Mouse (Mus musculus): Measurements from ENCODE around the gene Optn.

Optn gene

GRCm38 (mm10) chr2:5029808-5030207, 34.0 kb downstream of the Optn start:
- DNase-seq (ENCODE audit: low spot score), result no peak

DNA sequence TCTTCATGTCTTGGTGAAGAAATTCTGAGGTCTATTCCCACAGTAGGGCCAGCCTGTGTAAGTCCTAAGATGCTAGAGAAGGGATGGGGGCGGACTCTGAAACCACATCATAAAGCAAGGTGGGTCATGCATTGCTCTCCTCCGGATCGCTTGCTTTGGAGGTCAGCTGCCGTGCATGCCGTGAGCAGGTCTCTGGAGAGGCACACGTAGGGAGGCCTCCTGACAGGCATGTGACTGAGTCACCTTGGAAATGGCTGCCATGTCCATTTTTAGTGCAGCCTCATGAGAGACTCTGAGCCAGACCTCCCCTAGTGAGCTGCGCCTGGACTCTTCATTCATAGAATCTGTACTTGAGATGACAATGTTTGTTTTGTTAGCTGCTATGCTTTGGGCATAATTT, 35.8 kb downstream of the Optn start:
- no peak for DNase-seq (ENCODE audit: low spot score)

DNA sequence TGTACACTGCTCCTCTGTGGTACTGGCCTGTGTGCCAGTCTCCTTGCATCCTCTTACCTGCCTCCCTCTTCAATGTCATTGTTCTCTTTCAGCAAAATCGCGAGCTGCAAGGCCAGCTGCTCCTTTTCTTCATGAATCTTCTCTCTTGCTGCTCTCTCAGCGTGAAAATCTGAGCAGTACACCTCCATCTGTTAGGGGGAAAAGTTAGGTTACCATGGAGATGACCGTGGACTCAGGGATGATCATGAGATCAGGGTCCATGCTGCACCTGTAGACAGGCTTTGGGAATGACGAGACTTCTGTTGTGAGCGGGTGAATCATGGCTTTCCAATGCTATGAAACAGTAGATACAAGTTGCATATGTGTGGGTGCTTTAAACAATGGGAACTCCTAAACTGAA, 36.8 kb downstream of the Optn start:
- no peak for DNase-seq (ENCODE audit: low spot score)

DNA sequence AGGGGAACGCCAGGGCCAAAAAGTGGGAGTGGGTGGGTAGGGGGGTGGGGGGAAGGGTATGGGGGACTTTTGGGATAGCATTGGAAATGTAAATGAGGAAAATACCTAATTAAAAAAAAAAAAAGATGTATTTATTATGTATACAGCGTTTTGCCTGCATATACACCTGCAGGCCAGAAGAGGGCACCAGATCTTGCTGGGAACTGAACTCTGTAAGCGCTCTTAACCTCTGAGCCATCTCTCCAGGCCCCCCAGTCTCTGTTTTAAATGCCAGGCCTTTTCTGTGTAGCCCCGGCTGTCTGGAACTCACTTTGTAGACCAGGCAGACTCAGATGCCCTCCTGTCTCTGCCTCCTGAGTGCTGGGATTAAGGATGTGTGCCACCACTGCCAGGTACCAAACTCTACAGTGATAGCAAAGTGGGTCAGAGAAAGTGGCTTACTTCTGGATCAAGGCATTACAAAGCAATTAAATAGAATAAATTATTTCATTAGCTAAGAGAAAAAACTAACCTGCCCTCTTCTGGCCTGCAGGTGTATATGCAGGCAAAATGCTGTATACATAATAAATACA, 38.6 kb downstream of the Optn start:
- DNase-seq (ENCODE audit: low spot score), result no peak

- DNase-seq (ENCODE audit: low spot score), result no peak
Measured at GRCm38 (mm10) chr2:5023699-5024399, 40.0 kb downstream of the Optn start.

DNA sequence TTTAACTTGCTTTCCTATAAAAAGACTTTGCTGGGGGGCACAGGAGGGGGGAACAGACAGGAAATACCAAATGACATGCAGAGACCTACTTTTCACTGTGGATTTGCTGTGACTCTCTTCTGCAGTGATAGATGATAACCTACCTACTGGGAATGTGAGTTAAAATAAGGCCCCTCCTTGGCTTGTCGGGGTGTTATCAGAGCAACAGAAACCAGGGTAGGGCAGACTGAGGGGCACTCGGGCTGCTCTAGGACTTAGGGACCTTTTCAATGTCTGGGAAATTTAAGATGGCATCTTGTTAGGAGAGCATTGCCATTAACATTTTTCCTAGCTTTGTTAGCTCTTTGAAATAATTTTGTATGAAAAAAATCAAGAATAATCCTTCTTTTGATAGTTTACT, 40.6 kb downstream of the Optn start:
- DNase-seq (ENCODE audit: low spot score), result no peak

DNA sequence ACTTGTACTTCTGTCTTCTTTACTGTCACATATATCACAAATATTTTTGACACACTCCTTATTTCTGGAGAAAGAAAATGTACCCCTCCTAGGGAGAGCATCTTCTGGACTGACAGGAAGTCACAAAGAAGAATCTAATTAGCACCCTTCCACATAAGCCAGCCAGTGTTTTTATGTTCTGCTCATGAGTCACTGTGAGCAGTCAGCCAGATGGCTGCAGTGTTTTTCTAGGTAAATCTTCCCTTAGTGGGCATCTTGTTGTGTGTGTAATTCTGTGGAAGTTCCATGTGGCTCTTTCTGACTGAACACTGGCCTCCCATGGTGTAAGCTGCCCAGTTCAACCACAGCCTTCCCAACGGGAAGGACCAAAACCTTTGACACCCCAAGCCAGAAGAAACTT, 44.1 kb downstream of the Optn start:
- DNase-seq (ENCODE audit: low spot score), result no peak

DNA sequence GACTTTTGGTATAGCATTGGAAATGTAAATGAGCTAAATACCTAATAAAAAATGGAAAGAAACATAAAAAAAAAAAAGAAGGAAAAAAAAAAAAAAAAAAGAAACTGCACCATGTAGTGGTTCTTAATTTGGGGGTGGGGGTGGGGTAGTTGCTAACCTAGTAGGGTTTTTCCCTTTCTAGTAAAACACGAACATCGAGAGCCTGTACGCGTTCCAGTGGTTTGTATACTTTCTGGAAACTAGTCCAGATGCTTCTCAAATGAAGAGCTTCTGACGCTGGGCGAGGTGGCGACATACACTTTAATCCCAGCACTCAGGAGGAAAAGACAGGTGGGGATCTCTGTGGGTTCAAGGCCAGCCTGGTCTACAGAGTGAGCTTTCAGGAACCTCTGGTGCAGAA, 46.9 kb downstream of the Optn start:
- no peak for DNase-seq (ENCODE audit: low spot score)

GRCm38 (mm10) chr2:5015527-5015926, 48.3 kb downstream of the Optn start:
- no peak for DNase-seq (ENCODE audit: low spot score)

- no peak for DNase-seq (ENCODE audit: low spot score)
Measured at GRCm38 (mm10) chr2:5014616-5015015, 49.2 kb downstream of the Optn start.

DNA sequence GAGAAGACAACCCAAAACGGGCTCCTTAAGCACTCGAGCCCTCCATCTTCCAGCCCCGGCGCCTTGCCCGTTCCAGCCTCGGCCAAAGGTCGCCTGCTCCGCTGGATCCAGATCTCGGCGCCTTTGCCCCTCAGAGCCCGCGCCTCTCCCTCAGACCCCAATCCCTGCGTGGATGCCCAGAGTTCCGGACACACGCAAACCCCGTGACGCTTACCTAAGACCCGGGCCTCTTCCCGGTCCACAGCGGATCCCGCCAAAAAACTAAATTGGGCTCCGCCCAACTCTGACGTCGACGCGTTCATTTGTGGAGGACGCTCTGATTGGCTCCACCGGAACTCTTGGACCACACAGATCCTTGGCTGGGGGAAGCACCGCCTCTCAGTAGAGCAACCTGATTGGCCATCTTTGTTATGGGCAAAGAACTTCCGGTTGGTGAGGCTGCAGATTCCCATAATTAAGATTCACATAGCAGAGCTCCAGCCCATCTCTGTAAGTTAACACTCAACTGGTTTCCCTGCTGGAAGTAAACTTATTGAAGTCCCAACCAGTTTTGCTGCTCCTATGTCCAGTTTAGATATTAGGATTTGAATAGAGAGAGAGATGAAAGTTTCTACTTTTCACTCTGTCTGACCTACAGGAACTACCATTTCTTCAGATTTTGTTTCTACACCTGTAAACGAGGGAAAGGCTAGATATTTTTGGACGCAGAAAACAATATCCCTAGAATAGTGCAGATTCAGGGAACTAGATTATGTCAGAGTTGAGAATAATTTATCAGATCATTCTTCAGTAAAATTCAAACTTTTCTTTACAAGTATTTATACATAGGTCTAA, 51.1 kb downstream of the Optn start, which contains the start of gene Mcm10:
Gene Mcm10, minus strand, starts transcription at position 301 of the 834 bp plus-strand sequence.
- peak; percentile 88 for DNase-seq (ENCODE audit: low spot score)

GRCm38 (mm10) chr2:5011898-5012490, 51.9 kb downstream of the Optn start:
- DNase-seq (ENCODE audit: low spot score), result no peak

- DNase-seq (ENCODE audit: low spot score), result no peak
Measured at GRCm38 (mm10) chr2:5007107-5007506, 56.7 kb downstream of the Optn start.

GRCm38 (mm10) chr2:5001266-5001665, 62.6 kb downstream of the Optn start:
- DNase-seq (ENCODE audit: low spot score), result no peak

GRCm38 (mm10) chr2:4998905-4999304, 64.9 kb downstream of the Optn start:
- DNase-seq (ENCODE audit: low spot score), result no peak

GRCm38 (mm10) chr2:4996421-4996824, 67.4 kb downstream of the Optn start:
- no peak for DNase-seq (ENCODE audit: low spot score)

- no peak for DNase-seq (ENCODE audit: low spot score)
Measured at GRCm38 (mm10) chr2:4995646-4996045, 68.2 kb downstream of the Optn start.

DNA sequence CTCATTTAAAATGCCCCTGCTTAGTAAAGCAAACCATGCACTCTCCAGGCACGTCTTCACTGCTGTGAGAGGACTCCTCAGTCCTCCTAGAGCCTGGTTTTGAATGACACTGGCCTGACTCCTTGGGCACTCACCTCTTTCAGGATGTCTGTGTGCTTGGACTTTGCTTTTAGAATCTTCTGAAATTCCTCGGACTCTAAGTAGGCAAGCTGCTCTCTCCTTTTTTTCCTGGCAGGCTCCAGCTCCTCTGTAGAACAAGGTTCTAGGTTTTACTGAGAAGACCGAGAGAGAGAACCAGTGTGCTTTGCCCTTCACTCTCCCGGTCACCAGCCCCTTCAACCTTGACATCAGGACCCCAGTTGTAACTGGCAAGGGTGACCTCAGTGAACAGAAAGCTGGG, 69.4 kb downstream of the Optn start:
- DNase-seq (ENCODE audit: low spot score), result no peak

DNA sequence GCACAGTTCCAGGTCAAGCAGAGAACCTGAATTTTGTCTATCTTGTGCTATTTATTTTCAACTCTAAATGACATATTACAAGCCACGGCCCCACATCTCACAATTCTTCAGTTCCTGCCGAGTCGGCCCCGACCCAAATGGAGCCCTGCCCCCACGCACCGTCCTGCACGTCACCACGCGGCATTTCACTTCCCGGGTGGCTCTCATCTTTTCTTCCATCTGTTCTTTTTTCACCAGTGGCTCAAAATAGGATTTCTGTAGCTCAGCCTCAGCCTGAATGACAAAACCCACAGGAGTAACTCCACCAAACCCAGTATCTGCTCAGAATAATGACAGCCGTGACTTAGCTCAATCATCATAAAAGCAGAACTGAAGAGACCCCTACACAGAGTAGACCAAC, 70.3 kb downstream of the Optn start:
- no peak for DNase-seq (ENCODE audit: low spot score)

GRCm38 (mm10) chr2:4988826-4989424, 74.9 kb downstream of the Optn start:
- DNase-seq (ENCODE audit: low spot score), result no peak

DNA sequence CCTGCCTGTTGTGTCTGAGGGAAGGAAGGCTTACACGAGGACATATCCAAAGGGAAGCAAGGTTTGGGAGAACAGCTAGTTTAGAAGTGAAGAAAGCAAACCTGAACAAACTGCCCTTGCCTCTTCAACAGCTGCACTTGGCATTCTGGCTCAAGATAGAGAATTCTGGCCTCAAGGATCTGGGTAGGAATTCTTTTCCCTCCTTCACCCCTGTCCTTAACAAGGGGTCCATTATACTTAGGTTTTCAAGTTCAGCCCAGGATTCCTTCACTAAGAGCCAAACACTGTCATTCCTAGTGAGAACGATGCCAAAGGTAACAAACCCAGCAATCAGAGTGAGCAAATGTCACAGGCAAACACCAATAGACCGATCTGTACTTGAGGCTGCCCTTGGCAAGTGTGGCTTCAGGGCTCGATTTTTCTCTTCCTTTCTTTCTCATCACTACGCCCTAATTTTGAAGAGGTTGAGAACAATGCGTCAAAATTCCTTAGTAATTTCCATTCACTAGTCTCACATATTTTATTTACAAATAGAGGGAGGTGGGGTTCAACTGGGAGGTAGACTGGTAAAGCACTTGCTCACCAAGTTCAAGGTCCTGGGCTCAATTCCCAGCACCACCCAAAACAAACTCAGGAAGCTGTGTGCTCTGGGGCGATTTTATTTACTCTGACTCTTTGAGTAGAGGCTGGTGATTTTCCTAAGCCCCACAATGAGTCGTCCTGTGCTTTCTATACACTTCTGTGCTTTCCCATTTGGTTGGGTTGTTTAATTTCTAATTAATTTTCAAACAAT, 76.3 kb downstream of the Optn start:
- DNase-seq (ENCODE audit: low spot score), result no peak

- no peak for DNase-seq (ENCODE audit: low spot score)
Measured at GRCm38 (mm10) chr2:4986798-4987197, 77.1 kb downstream of the Optn start.
